Mouse (Mus musculus) limb, embryonic 14.5 days (tissue): ENCODE measurements around the gene Sema3f. TPM values are rescaled to one million over a fixed set of nuclear protein-coding genes. Genes with fewer than 3 reads are reported as not detected.
A peak's percentile ranks its signal among the peaks of the same experiment; 100 is the strongest.

Source experiments
- ATAC-seq: fragments of 200-750 bp; cut with Nextera tagmentation; 2 replicates; pipeline ENCODE4 v1.8.0; 2017; ENCODE audit warnings: low read depth, moderate number of reproducible peaks, moderate TSS enrichment; ENCODE audit not compliant: low FRiP score
- DNase-seq: peaks from one replicate; pipeline ENCODE4 v3.0.0-alpha.2; 2015; ENCODE audit warnings: low spot score
- H3K27ac ChIP-seq: fragments of 300-500 bp; sonication (generic); replicated peaks from 2 replicates; pipeline ENCODE4 v1.5.1; 2014; ENCODE audit warnings: low read depth, mild to moderate bottlenecking, low read length, moderate library complexity, mixed read lengths
- H3K27me3 ChIP-seq: fragments of 300-500 bp; sonication (generic); 2 replicates; pipeline ENCODE4 v1.6.1; 2014; ENCODE audit warnings: low read length, mixed read lengths; ENCODE audit not compliant: control insufficient read depth, insufficient read depth
- H3K36me3 ChIP-seq: fragments of 300-500 bp; sonication (generic); 2 replicates; pipeline ENCODE4 v1.6.1; 2014; ENCODE audit warnings: mild to moderate bottlenecking, low read length, moderate library complexity, mixed read lengths; ENCODE audit not compliant: control insufficient read depth, insufficient read depth
- H3K4me1 ChIP-seq: fragments of 300-500 bp; sonication (generic); 2 replicates; pipeline ENCODE4 v1.6.1; 2014; ENCODE audit warnings: antibody characterized with exemption, low read length, mixed read lengths; ENCODE audit not compliant: control insufficient read depth, insufficient read depth
- H3K4me2 ChIP-seq: fragments of 300-500 bp; sonication (generic); replicated peaks from 2 replicates; pipeline ENCODE4 v1.6.1; 2014; ENCODE audit warnings: low read depth, mild to moderate bottlenecking, low read length, moderate library complexity; ENCODE audit not compliant: severe bottlenecking
- H3K4me3 ChIP-seq: fragments of 300-500 bp; sonication (generic); replicated peaks from 2 replicates; pipeline ENCODE4 v1.5.1; 2014; ENCODE audit warnings: low read length
- H3K9ac ChIP-seq: fragments of 300-500 bp; sonication (generic); 2 replicates; pipeline ENCODE4 v1.6.1; 2014; ENCODE audit warnings: mild to moderate bottlenecking, low read depth, low read length, moderate library complexity; ENCODE audit not compliant: severe bottlenecking
- H3K9me3 ChIP-seq: fragments of 300-500 bp; sonication (generic); 2 replicates; pipeline ENCODE4 v1.6.1; 2016; ENCODE audit warnings: low read length; ENCODE audit not compliant: control insufficient read depth
- POLR2A ChIP-seq: fragments of 200-500 bp; IDR thresholded peaks from 2 replicates; pipeline ENCODE4 v1.8.0; 2012; ENCODE audit warnings: inconsistent platforms, mild to moderate bottlenecking, moderate library complexity, borderline replicate concordance; ENCODE audit not compliant: insufficient read depth, insufficient read length; ENCODE audit errors: extremely low read depth
- WGBS: fragments of 180-500 bp; shearing (Covaris S2); extraction: QIAGEN DNeasy Blood & Tissue Kit; methylation state at CpG from one replicate; pipeline ENCODE4 v1.1.7; 2014; 5-methylcytosine and 5-hydroxymethylcytosine counted together
- polyA plus RNA-seq, 2 experiments: library from polyadenylated mRNA; depleted of rRNA in 1 of 2; stranded (reverse) in 1 of 2; unstranded in 1 of 2; fragments of >200 nt; fragmentation: Nextera tagmentation in 1 of 2; extraction: Ambion mirVana in 1 of 2; gene quantifications; 2 replicates each; pipeline versions ENCODE4 v1.2.1 to v1.2.3; 2012 to 2014

Gene Sema3f
- polyA plus RNA-seq, 2 experiments: 48.8 to 228 TPM

- Histone ChIP-seq H3K9me3 (0 out of 2 replicates have a peak, but pooled peaks cover 3% of the 10 kb centered on the region), H3K27ac (no peak overlapping the region), H3K27me3 (no peaks in the 10 kb centered on the region), H3K9ac (no peak overlapping the region), H3K4me3 (no peak overlapping the region), H3K36me3 (peaks cover 98% of the 10 kb centered on the region), H3K4me2 (no peak overlapping the region), H3K4me1 (no peaks in the 10 kb centered on the region)
- no peak for TF ChIP-seq POLR2A
- ATAC-seq: no peak
- no peak for DNase-seq
- WGBS: 95% methylated on average over 3 of the region's 3 CpGs
Measured at GRCm38 (mm10) chr9:107746679-107747078, 36.4 kb upstream of the Sema3f start.

- 0 out of 2 replicates have a peak, but pooled peaks cover 3% of the 10 kb centered on the region for H3K9me3 ChIP-seq
- no peak overlapping the region for H3K27ac ChIP-seq
- no peak overlapping the region for H3K4me2 ChIP-seq
- peaks cover 98% of the 10 kb centered on the region for H3K36me3 ChIP-seq
- 95% methylated on average over 6 of the region's 6 CpGs for WGBS
- H3K27me3 ChIP-seq: no peaks in the 10 kb centered on the region
- TF ChIP-seq POLR2A: no peak
- ATAC-seq (no peak), DNase-seq (no peak)
- no peaks in the 10 kb centered on the region for H3K4me1 ChIP-seq
- no peak overlapping the region for H3K4me3 ChIP-seq
- no peak overlapping the region for H3K9ac ChIP-seq
Measured at GRCm38 (mm10) chr9:107744061-107744460, 33.8 kb upstream of the Sema3f start.

DNA sequence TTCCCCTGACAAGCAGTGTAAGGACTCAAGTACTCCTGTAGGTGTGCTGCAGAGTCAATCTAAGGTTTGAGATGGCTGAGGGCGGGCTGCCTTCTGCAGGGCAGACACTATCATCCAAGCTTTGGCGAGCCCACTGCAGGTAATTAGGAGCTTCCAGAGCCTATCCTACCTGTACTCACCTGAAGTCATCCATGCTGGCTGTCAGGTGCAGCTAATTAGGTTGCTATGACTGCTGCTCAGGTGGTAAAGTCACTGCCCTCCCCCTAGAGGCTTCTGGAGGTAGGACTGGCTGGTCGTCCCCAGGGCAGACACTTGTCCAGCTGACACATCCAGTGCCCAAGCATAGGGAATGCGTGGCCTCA, 28.5 kb upstream of the Sema3f start:
- DNase-seq: peak; percentile 55
- H3K36me3 ChIP-seq: peaks cover 60% of the 10 kb centered on the region
- WGBS: 43% methylated on average over 4 of the region's 4 CpGs

GRCm38 (mm10) chr9:107738020-107738840, 28.0 kb upstream of the Sema3f start:
- peaks cover 54% of the 10 kb centered on the region for H3K36me3 ChIP-seq
- WGBS: 20% methylated on average over 7 of the region's 7 CpGs
- no peak overlapping the region for H3K27ac ChIP-seq
- H3K4me2 ChIP-seq: no peak overlapping the region
- H3K4me1 ChIP-seq: peaks cover 29% of the 10 kb centered on the region
- H3K4me3 ChIP-seq: no peak overlapping the region
- TF ChIP-seq POLR2A: peak; percentile 42; the same call in 1 of the 2 replicates
- H3K9me3 ChIP-seq: no peaks in the 10 kb centered on the region
- H3K27me3 ChIP-seq: no peaks in the 10 kb centered on the region
- DNase-seq (peak; percentile 92), ATAC-seq (peak; percentile 64)
- H3K9ac ChIP-seq: no peak overlapping the region

More for the DNA sequence above, 28.5 kb upstream of the Sema3f start:
- Histone ChIP-seq H3K27me3 (no peaks in the 10 kb centered on the region), H3K9ac (no peak overlapping the region), H3K4me2 (no peak overlapping the region), H3K4me1 (peaks cover 29% of the 10 kb centered on the region), H3K4me3 (no peak overlapping the region), H3K27ac (no peak overlapping the region), H3K9me3 (no peaks in the 10 kb centered on the region)
- peak; percentile 27; the same call in 1 of the 2 replicates for ATAC-seq
- TF ChIP-seq POLR2A: no peak

DNA sequence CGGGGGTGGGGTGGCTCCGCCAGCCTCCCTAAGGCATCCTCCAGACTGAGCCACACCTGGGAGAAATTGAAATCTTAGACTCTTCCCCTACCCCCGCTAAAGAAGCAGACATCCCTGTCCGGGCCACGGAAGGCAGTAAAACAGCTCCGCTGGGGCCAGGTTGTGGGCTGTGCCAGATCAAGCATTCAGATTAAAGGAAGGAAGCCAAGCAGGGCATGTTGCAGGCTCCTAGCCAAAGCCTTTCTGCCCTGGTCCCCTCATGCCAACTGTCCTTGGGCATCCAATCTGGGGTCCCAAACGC, 25.9 kb upstream of the Sema3f start:
- Histone ChIP-seq H3K4me3 (peak overlapping the region; percentile 21), H3K27me3 (no peaks in the 10 kb centered on the region), H3K9me3 (no peaks in the 10 kb centered on the region), H3K27ac (peak overlapping the region; percentile 90), H3K36me3 (peaks cover 33% of the 10 kb centered on the region), H3K9ac (peak overlapping the region; percentile 5), H3K4me2 (peak overlapping the region; percentile 51), H3K4me1 (peaks cover 29% of the 10 kb centered on the region)
- WGBS: under 1% methylated on average over 7 of the region's 7 CpGs
- ATAC-seq (peak; percentile 21; the same call in 1 of the 2 replicates), DNase-seq (peak; percentile 64)
- TF ChIP-seq POLR2A: no peak
